Mouse (Mus musculus) liver, embryonic 14.5 days (tissue): ENCODE results near the gene Smoc2.

Experiments
- CTCF ChIP-seq: IDR thresholded peaks from 2 replicates; pipeline ENCODE4 v1.5.1; 2016; ENCODE audit warnings: antibody characterized with exemption, low read depth, control low read depth
- EP300 ChIP-seq: IDR thresholded peaks from 2 replicates; pipeline ENCODE4 v1.6.1; 2016; ENCODE audit warnings: antibody characterized with exemption, low read depth

DNA sequence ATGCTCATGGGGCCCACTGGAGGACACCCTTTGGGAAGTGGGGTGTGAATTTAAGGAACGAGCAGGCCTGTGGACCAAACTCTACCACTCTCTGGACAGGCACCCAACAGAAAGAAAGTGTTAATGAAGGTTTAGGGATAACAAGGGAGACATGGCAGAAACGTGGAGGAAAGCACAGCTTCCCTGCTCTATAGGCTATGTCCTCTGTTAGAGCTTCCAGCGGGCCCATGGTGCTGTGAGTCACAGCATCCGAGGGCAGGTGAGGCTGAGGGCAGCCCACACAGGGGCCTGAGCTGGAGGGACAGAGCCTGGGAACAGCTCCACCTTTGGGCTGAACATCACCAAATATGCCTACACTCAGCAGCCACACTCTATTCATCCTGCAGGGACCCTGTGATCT, 66.2 kb downstream of the Smoc2 start:
- no peak for TF ChIP-seq EP300
- no peak for TF ChIP-seq CTCF
